Comparison of ENCODE assay signal across 21 mouse cellular contexts in the genomic region with DNA sequence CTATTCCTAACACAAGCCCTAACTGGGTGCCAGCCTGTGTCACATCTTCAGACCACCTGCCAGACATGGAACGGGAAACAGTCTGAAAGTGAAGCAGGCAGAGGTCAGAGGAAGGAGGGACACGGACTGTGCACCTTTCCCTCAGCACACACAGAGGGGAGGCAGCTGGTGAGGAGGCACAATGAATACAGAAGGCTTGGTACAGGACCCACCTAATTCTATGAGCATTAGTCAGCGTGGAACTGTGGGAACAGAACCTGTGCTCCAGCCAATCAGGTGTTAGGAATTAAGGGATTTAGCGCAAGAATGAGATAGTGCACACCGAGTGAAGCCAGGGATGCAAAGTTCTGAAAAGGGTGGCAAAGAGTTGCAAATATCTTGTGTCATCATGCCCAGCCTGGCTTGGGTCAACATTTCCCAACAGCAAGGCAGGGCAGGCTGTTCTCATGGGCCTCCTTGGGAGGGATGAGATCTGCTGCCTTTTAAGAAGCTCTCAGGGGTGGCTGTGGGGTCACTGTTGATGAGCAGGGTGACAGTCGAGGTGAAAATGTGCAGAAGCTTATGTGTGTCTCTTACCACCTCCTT. TPM values are rescaled to one million over a fixed set of nuclear protein-coding genes. Genes with fewer than 3 reads are reported as not detected.
DNase-seq lines count a peak whose midpoint lies in the region; ATAC-seq and TF ChIP-seq lines count a peak whose summit lies in the region.
"Had no signal": no experiment of that assay in that cellular context is flagged by ENCODE, and none has a peak within 500 bp of the region (broad histone marks: within the 10 kb centered on the region; RNA-seq: fewer than 3 reads in every experiment).

No protein-coding gene starts in this region.

- no peaks in the 10 kb centered on the region for H3K9me3 ChIP-seq in intestine, postnatal 0 days (ENCODE audit: control insufficient read depth)
- no peaks in the 10 kb centered on the region for H3K9me3 ChIP-seq in intestine, embryonic 16.5 days (ENCODE audit: control insufficient read depth, low read length)
- H3K9me3 ChIP-seq in stomach, embryonic 14.5 days (ENCODE audit: control insufficient read depth, low read depth, low read length) = no peaks in the 10 kb centered on the region
- no peaks in the 10 kb centered on the region for H3K9me3 ChIP-seq in midbrain, postnatal 0 days (ENCODE audit: low read length)
- H3K9me3 ChIP-seq: embryonic facial prominence, embryonic 13.5 days; forebrain, embryonic 13.5 days; heart, embryonic 10.5 days; hindbrain, embryonic 13.5 days had no signal

- H3K4me2 ChIP-seq in intestine, postnatal 0 days (replicated peaks; ENCODE audit: low read depth) = no peak overlapping the region
- no peak overlapping the region for H3K4me2 ChIP-seq in intestine, embryonic 16.5 days (ENCODE audit: low read depth, low read length)
- H3K4me2 ChIP-seq in stomach, embryonic 14.5 days (replicated peaks; ENCODE audit: low read depth, low read length) = no peak overlapping the region
- H3K4me2 ChIP-seq in midbrain, postnatal 0 days (ENCODE audit: low read depth, low read length, poor library complexity, severe bottlenecking) = no peak overlapping the region
- H3K4me2 ChIP-seq: embryonic facial prominence, embryonic 13.5 days; forebrain, embryonic 13.5 days; hindbrain, embryonic 13.5 days had no signal

- no peak overlapping the region for H3K4me3 ChIP-seq in intestine, postnatal 0 days (ENCODE audit: low read depth, low read length)
- no peak overlapping the region for H3K4me3 ChIP-seq in intestine, embryonic 16.5 days (ENCODE audit: low read length)
- H3K4me3 ChIP-seq in stomach, embryonic 14.5 days (ENCODE audit: low read depth, low read length) = no peak overlapping the region
- H3K4me3 ChIP-seq in midbrain, postnatal 0 days (ENCODE audit: low read depth, low read length) = no peak overlapping the region
- H3K4me3 ChIP-seq: embryonic facial prominence, embryonic 13.5 days; forebrain, embryonic 13.5 days; gastrocnemius, adult 2 months; heart, embryonic 10.5 days; hindbrain, embryonic 13.5 days had no signal

- H3K36me3 ChIP-seq in intestine, postnatal 0 days (ENCODE audit: control insufficient read depth, insufficient read depth) = no peaks in the 10 kb centered on the region
- H3K36me3 ChIP-seq in intestine, embryonic 16.5 days (ENCODE audit: control insufficient read depth, insufficient read depth, low read length) = no peaks in the 10 kb centered on the region
- no peaks in the 10 kb centered on the region for H3K36me3 ChIP-seq in stomach, embryonic 14.5 days (ENCODE audit: control insufficient read depth, insufficient read depth, low read length)
- no peaks in the 10 kb centered on the region for H3K36me3 ChIP-seq in midbrain, postnatal 0 days (ENCODE audit: insufficient read depth, low read length)
- H3K36me3 ChIP-seq: embryonic facial prominence, embryonic 13.5 days; heart, embryonic 10.5 days; hindbrain, embryonic 13.5 days had no signal

- H3K4me1 ChIP-seq in intestine, postnatal 0 days (replicated peaks; ENCODE audit: control insufficient read depth, insufficient read depth, low read length) = 0 out of 2 replicates have a peak, but pooled peaks cover 8% of the 10 kb centered on the region
- H3K4me1 ChIP-seq in intestine, embryonic 16.5 days (ENCODE audit: control insufficient read depth, insufficient read depth, low read length) = no peaks in the 10 kb centered on the region
- H3K4me1 ChIP-seq in stomach, embryonic 14.5 days (ENCODE audit: control insufficient read depth, insufficient read depth, low read length) = no peaks in the 10 kb centered on the region
- H3K4me1 ChIP-seq in midbrain, postnatal 0 days (ENCODE audit: insufficient read depth, low read length) = no peaks in the 10 kb centered on the region
- H3K4me1 ChIP-seq: embryonic facial prominence, embryonic 13.5 days had no signal

- peak; percentile 56 for DNase-seq in Patski (ENCODE audit: low read depth, low spot score)
- no peak for DNase-seq in kidney, adult 11 months
- DNase-seq in midbrain, postnatal 0 days (ENCODE audit: low spot score) = no peak
- no peak for DNase-seq in cerebellum, postnatal 36 days
- DNase-seq: adrenal gland, postnatal 14 days; cerebellum, adult 11-12 months; cerebellum, adult 9-10 months; cerebellum, postnatal 25 days; forebrain, postnatal 0 days; gastrocnemius, adult 2 months; gastrocnemius, postnatal 25 days; heart, adult 18-20 months; heart, postnatal 10 days had no signal

- 0 out of 2 replicates have a peak overlapping the region, but pooled peaks have one; percentile 35 for H3K27ac ChIP-seq in intestine, postnatal 0 days (ENCODE audit: low read depth, low read length)
- no peak overlapping the region for H3K27ac ChIP-seq in intestine, embryonic 16.5 days (ENCODE audit: low read length)
- H3K27ac ChIP-seq in stomach, embryonic 14.5 days (ENCODE audit: low read length) = no peak overlapping the region
- no peak overlapping the region for H3K27ac ChIP-seq in midbrain, postnatal 0 days (ENCODE audit: low read depth, low read length)
- H3K27ac ChIP-seq: embryonic facial prominence, embryonic 13.5 days; forebrain, embryonic 13.5 days; gastrocnemius, adult 2 months; heart, embryonic 10.5 days; hindbrain, embryonic 13.5 days had no signal

- POLR2A ChIA-PET in Patski (lab: Charles Lee) = interaction anchor here (1.1 kb wide), 1 partner anchor 1808 kb away, joined by 4 read pairs; no protein-coding TSS in a partner anchor

- 63% methylated on average over 6 of the region's 6 CpGs for WGBS in intestine, postnatal 0 days
- WGBS in intestine, embryonic 16.5 days = 74% methylated on average over 6 of the region's 6 CpGs
- WGBS in stomach, embryonic 14.5 days = 54% methylated on average over 6 of the region's 6 CpGs
- WGBS in midbrain, postnatal 0 days = 71% methylated on average over 6 of the region's 6 CpGs

- no peaks in the 10 kb centered on the region for H3K27me3 ChIP-seq in intestine, postnatal 0 days (replicated peaks; ENCODE audit: control insufficient read depth, insufficient read depth, low read length)
- no peaks in the 10 kb centered on the region for H3K27me3 ChIP-seq in intestine, embryonic 16.5 days (replicated peaks; ENCODE audit: control insufficient read depth, insufficient read depth, low read length)
- no peaks in the 10 kb centered on the region for H3K27me3 ChIP-seq in Patski
- no peaks in the 10 kb centered on the region for H3K27me3 ChIP-seq in stomach, embryonic 14.5 days (ENCODE audit: control insufficient read depth, insufficient read depth, low read length)
- no peaks in the 10 kb centered on the region for H3K27me3 ChIP-seq in midbrain, postnatal 0 days (ENCODE audit: insufficient read depth, low read length)
- H3K27me3 ChIP-seq: CH12.LX; embryonic facial prominence, embryonic 13.5 days; forebrain, embryonic 13.5 days had no signal

- CTCF ChIA-PET in Patski (lab: Charles Lee) = interaction anchor here (1.0 kb wide), 1 partner anchor 11 kb away, joined by 4 read pairs; no protein-coding TSS in a partner anchor

- no peak for TF ChIP-seq CTCF in intestine, postnatal 0 days (IDR thresholded peaks at IDR 0.05; ENCODE audit: low read depth)
- TF ChIP-seq CTCF in Patski (IDR thresholded peaks at IDR 0.05) = no peak
- TF ChIP-seq CTCF in midbrain, postnatal 0 days (IDR thresholded peaks at IDR 0.05) = no peak

- in situ Hi-C loops in Patski (cut with MboI; ENCODE audit: low pct_unique_long_range_greater_than_20kb) = no loop called here

- no peak overlapping the region for H3K9ac ChIP-seq in intestine, postnatal 0 days (ENCODE audit: low read depth, low read length)
- no peak overlapping the region for H3K9ac ChIP-seq in intestine, embryonic 16.5 days (ENCODE audit: low read depth, low read length)
- no peak overlapping the region for H3K9ac ChIP-seq in stomach, embryonic 14.5 days (replicated peaks; ENCODE audit: low read depth, low read length)
- no peak overlapping the region for H3K9ac ChIP-seq in midbrain, postnatal 0 days (replicated peaks; ENCODE audit: low read length, poor library complexity, severe bottlenecking)
- H3K9ac ChIP-seq: embryonic facial prominence, embryonic 13.5 days; forebrain, embryonic 13.5 days; forebrain, postnatal 0 days; hindbrain, embryonic 13.5 days had no signal

- no peak for ATAC-seq in intestine, postnatal 0 days
- ATAC-seq in intestine, embryonic 16.5 days = no peak
- ATAC-seq in Patski = peak; percentile 58
- peak; percentile 46; the same call in 1 of the 2 replicates for ATAC-seq in stomach, embryonic 14.5 days (ENCODE audit: insufficient number of reproducible peaks, insufficient read depth, low FRiP score, low read depth)
- no peak for ATAC-seq in midbrain, postnatal 0 days (ENCODE audit: low FRiP score)
- ATAC-seq: forebrain, embryonic 13.5 days; forebrain, postnatal 0 days had no signal

RNA-seq across cellular contexts. Expression of gene Ints7, which starts 57.2 kb away (rescaled TPM):
- 11.2 and 11.4 TPM in 2 replicates for polyA plus RNA-seq in intestine, postnatal 0 days (2015; fragmentation: Nextera tagmentation; extraction: Ambion mirVana)
- 35.6 and 35.7 TPM in 2 replicates for polyA plus RNA-seq in intestine, embryonic 16.5 days (2015; fragmentation: Nextera tagmentation; extraction: Ambion mirVana)
- polyA plus RNA-seq in Patski (2021) = 25.7 TPM
- polyA plus RNA-seq in stomach, embryonic 14.5 days (2014; fragmentation: Nextera tagmentation; extraction: Ambion mirVana) = 60.6 and 63.4 TPM in 2 replicates
- 33.1 and 40.4 TPM in 2 replicates for total RNA-seq in midbrain, postnatal 0 days (2014; rRNA removed)
- 24.6 and 27.0 TPM in 2 replicates for polyA plus RNA-seq in midbrain, postnatal 0 days (2015; fragmentation: Nextera tagmentation; extraction: Ambion mirVana)

RNA-seq across cellular contexts. Expression of gene Dtl, which starts 57.3 kb away (rescaled TPM):
- 6.1 and 6.6 TPM in 2 replicates for polyA plus RNA-seq in intestine, postnatal 0 days (2015; fragmentation: Nextera tagmentation; extraction: Ambion mirVana)
- polyA plus RNA-seq in intestine, embryonic 16.5 days (2015; fragmentation: Nextera tagmentation; extraction: Ambion mirVana) = 27.0 and 30.8 TPM in 2 replicates
- 12.7 TPM for polyA plus RNA-seq in Patski (2021)
- polyA plus RNA-seq in stomach, embryonic 14.5 days (2014; fragmentation: Nextera tagmentation; extraction: Ambion mirVana) = 61.5 and 62.7 TPM in 2 replicates
- 2.5 and 3.1 TPM in 2 replicates for total RNA-seq in midbrain, postnatal 0 days (2014; rRNA removed)
- polyA plus RNA-seq in midbrain, postnatal 0 days (2015; fragmentation: Nextera tagmentation; extraction: Ambion mirVana) = 1.7 and 2.0 TPM in 2 replicates

Comparison
In these comparisons a context has a peak if more than half of its experiments do, and no peak if none do; other contexts are left out.
1. ATAC-seq: peak in Patski (single experiment) and stomach, embryonic 14.5 days (single experiment); none in intestine, postnatal 0 days (single experiment), intestine, embryonic 16.5 days (single experiment) and midbrain, postnatal 0 days (single experiment).